ENCODE assay signal across 8 mouse cellular contexts in genomic region chr7:44553196-44553764, GRCm38 (mm10). TPM values are rescaled to one million over a fixed set of nuclear protein-coding genes. Genes with fewer than 3 reads are reported as not detected.
A peak's percentile ranks its signal among the peaks of the same experiment; 100 is the strongest.
DNase-seq lines count a peak whose midpoint lies in the region; ATAC-seq lines count a peak whose summit lies in the region.

No protein-coding gene starts in this region.

- 1% methylated on average over 32 of the region's 32 CpGs for WGBS in kidney, embryonic 14.5 days
- WGBS in liver, embryonic 16.5 days (ENCODE audit: insufficient replicate concordance), result 2% methylated on average over 32 of the region's 32 CpGs
- WGBS in neural tube, embryonic 11.5 days, result under 1% methylated on average over 32 of the region's 32 CpGs

- H3K36me3 ChIP-seq in kidney, embryonic 14.5 days (ENCODE audit: control insufficient read depth, insufficient read depth, low read length), result peaks cover 27% of the 10 kb centered on the region
- peaks cover 32% of the 10 kb centered on the region for H3K36me3 ChIP-seq in liver, embryonic 16.5 days (ENCODE audit: control insufficient read depth, insufficient read depth)
- peaks cover 9% of the 10 kb centered on the region; the same call in 1 of the 2 replicates for H3K36me3 ChIP-seq in neural tube, embryonic 11.5 days (ENCODE audit: control insufficient read depth, insufficient read depth, low read length)

- peak overlapping the region; percentile 63 for H3K4me2 ChIP-seq in kidney, embryonic 14.5 days (replicated peaks; ENCODE audit: low read depth, low read length)
- peak overlapping the region; percentile 66 for H3K4me2 ChIP-seq in liver, embryonic 16.5 days (ENCODE audit: low read depth, low read length)
- H3K4me2 ChIP-seq in neural tube, embryonic 11.5 days (ENCODE audit: low read depth), result peak overlapping the region; percentile 57

- no peaks in the 10 kb centered on the region for H3K4me1 ChIP-seq in kidney, embryonic 14.5 days (ENCODE audit: control insufficient read depth, insufficient read depth, low read length)
- H3K4me1 ChIP-seq in liver, embryonic 16.5 days (ENCODE audit: control insufficient read depth, low read depth, low read length), result peaks cover 13% of the 10 kb centered on the region
- peaks cover 3% of the 10 kb centered on the region; the same call in 1 of the 2 replicates for H3K4me1 ChIP-seq in neural tube, embryonic 11.5 days (ENCODE audit: control insufficient read depth, insufficient read depth, low read length)

- ATAC-seq in kidney, embryonic 14.5 days (ENCODE audit: low FRiP score, low TSS enrichment), result peak; percentile 79
- ATAC-seq in liver, embryonic 16.5 days (ENCODE audit: low read depth), result peak; percentile 50
- peak; percentile 81 for ATAC-seq in neural tube, embryonic 11.5 days (ENCODE audit: insufficient read depth, low FRiP score, low TSS enrichment)

- peak; percentile 84 for DNase-seq in 3134 (ENCODE audit: extremely low read depth, insufficient read length, low spot score)
- DNase-seq in ZHBTc4 (ENCODE audit: low read depth, low spot score), result peak; percentile 99
- DNase-seq in embryo, embryonic 9.5 days (ENCODE audit: extremely low spot score), result peak; percentile 94
- DNase-seq in heart, adult 8-10 months (ENCODE audit: low spot score), result peak; percentile 42
- DNase-seq in neural tube, embryonic 11.5 days (ENCODE audit: low spot score), result peak; percentile 93
- DNase-seq in telencephalon, adult 2 months (ENCODE audit: low read depth, low spot score), result peak; percentile 42

- peak overlapping the region; percentile 96 for H3K27ac ChIP-seq in kidney, embryonic 14.5 days (ENCODE audit: low read depth, low read length)
- H3K27ac ChIP-seq in liver, embryonic 16.5 days (ENCODE audit: low read length), result peak overlapping the region; percentile 96
- peak overlapping the region; percentile 84 for H3K27ac ChIP-seq in neural tube, embryonic 11.5 days (ENCODE audit: low read depth, low read length)

- H3K4me3 ChIP-seq in kidney, embryonic 14.5 days (ENCODE audit: low read length), result peak overlapping the region; percentile 63
- H3K4me3 ChIP-seq in liver, embryonic 16.5 days (ENCODE audit: low read depth, low read length), result peak overlapping the region; percentile 80
- peak overlapping the region; percentile 81 for H3K4me3 ChIP-seq in neural tube, embryonic 11.5 days (ENCODE audit: low read depth, low read length)

- peak overlapping the region; percentile 64; the same call in 1 of the 2 replicates for H3K9ac ChIP-seq in kidney, embryonic 14.5 days (ENCODE audit: low read depth, low read length)
- peak overlapping the region; percentile 74 for H3K9ac ChIP-seq in liver, embryonic 16.5 days (ENCODE audit: low read depth, low read length)
- peak overlapping the region; percentile 61 for H3K9ac ChIP-seq in neural tube, embryonic 11.5 days (ENCODE audit: low read length)

- no peaks in the 10 kb centered on the region for H3K9me3 ChIP-seq in kidney, embryonic 14.5 days (ENCODE audit: control insufficient read depth, low read length)
- H3K9me3 ChIP-seq in liver, embryonic 16.5 days (replicated peaks; ENCODE audit: control insufficient read depth, low read length), result no peaks in the 10 kb centered on the region
- no peaks in the 10 kb centered on the region for H3K9me3 ChIP-seq in neural tube, embryonic 11.5 days (ENCODE audit: control insufficient read depth, low read length)

- H3K27me3 ChIP-seq in kidney, embryonic 14.5 days (ENCODE audit: control insufficient read depth, insufficient read depth, low read length), result no peaks in the 10 kb centered on the region
- H3K27me3 ChIP-seq in liver, embryonic 16.5 days (ENCODE audit: control insufficient read depth, insufficient read depth, low read depth, low read length), result no peaks in the 10 kb centered on the region
- H3K27me3 ChIP-seq in neural tube, embryonic 11.5 days (ENCODE audit: control insufficient read depth, insufficient read depth, low read length), result no peaks in the 10 kb centered on the region

RNA-seq across cellular contexts. Expression of gene Nr1h2, which starts 0.5 kb away (rescaled TPM):
- total RNA-seq in heart, adult 8-10 months (2022), result 10 to 100 TPM; 42.6 to 56.6 (median 45.5) TPM
- polyA plus RNA-seq in kidney, embryonic 14.5 days (2014; fragmentation: Nextera tagmentation; extraction: Ambion mirVana), result 69.1 and 69.8 TPM in 2 replicates
- polyA plus RNA-seq in liver, embryonic 16.5 days (2015; fragmentation: Nextera tagmentation; extraction: Ambion mirVana), result 41.0 and 45.9 TPM in 2 replicates
- polyA plus RNA-seq in neural tube, embryonic 11.5 days (2014; fragmentation: Nextera tagmentation; extraction: Ambion mirVana), result 68.1 and 71.9 TPM in 2 replicates

RNA-seq across cellular contexts. Expression of gene Pold1, which starts 4.6 kb away (rescaled TPM):
- 10 to 100 TPM; 13.4 to 15.9 (median 14.9) TPM for total RNA-seq in heart, adult 8-10 months (2022)
- 51.6 and 69.5 TPM in 2 replicates for polyA plus RNA-seq in kidney, embryonic 14.5 days (2014; fragmentation: Nextera tagmentation; extraction: Ambion mirVana)
- 47.8 and 48.8 TPM in 2 replicates for polyA plus RNA-seq in liver, embryonic 16.5 days (2015; fragmentation: Nextera tagmentation; extraction: Ambion mirVana)
- 62.3 and 64.8 TPM in 2 replicates for polyA plus RNA-seq in neural tube, embryonic 11.5 days (2014; fragmentation: Nextera tagmentation; extraction: Ambion mirVana)

RNA-seq across cellular contexts. Expression of gene Napsa, which starts 18.9 kb away (rescaled TPM):
- 1 to 10 TPM in 1 of 4 experiments, under 1 TPM in 3; 0.28 to 1.9 (median 0.37) TPM for total RNA-seq in heart, adult 8-10 months (2022)
- polyA plus RNA-seq in kidney, embryonic 14.5 days (2014; fragmentation: Nextera tagmentation; extraction: Ambion mirVana), result 5.0 and 7.0 TPM in 2 replicates
- 11.5 and 12.2 TPM in 2 replicates for polyA plus RNA-seq in liver, embryonic 16.5 days (2015; fragmentation: Nextera tagmentation; extraction: Ambion mirVana)
- 0.42 and 0.49 TPM in 2 replicates for polyA plus RNA-seq in neural tube, embryonic 11.5 days (2014; fragmentation: Nextera tagmentation; extraction: Ambion mirVana)

RNA-seq across cellular contexts. Expression of gene Spib, which starts 21.4 kb away (rescaled TPM):
- 1 to 10 TPM in 1 of 4 experiments, under 1 TPM in 3; 0.13 to 1.3 (median 0.27) TPM for total RNA-seq in heart, adult 8-10 months (2022)
- polyA plus RNA-seq in kidney, embryonic 14.5 days (2014; fragmentation: Nextera tagmentation; extraction: Ambion mirVana), result not detected in 2 replicates
- polyA plus RNA-seq in liver, embryonic 16.5 days (2015; fragmentation: Nextera tagmentation; extraction: Ambion mirVana), result 1.5 and 2.0 TPM in 2 replicates
- not detected in 2 replicates for polyA plus RNA-seq in neural tube, embryonic 11.5 days (2014; fragmentation: Nextera tagmentation; extraction: Ambion mirVana)

RNA-seq across cellular contexts. Expression of gene Mybpc2, which starts 28.8 kb away (rescaled TPM):
- 10 to 100 TPM; 14.6 to 21.4 (median 17.7) TPM for total RNA-seq in heart, adult 8-10 months (2022)
- polyA plus RNA-seq in kidney, embryonic 14.5 days (2014; fragmentation: Nextera tagmentation; extraction: Ambion mirVana), result 0.06 and 0.18 TPM in 2 replicates
- 0.15 and 0.31 TPM in 2 replicates for polyA plus RNA-seq in liver, embryonic 16.5 days (2015; fragmentation: Nextera tagmentation; extraction: Ambion mirVana)
- 0.07 TPM in 1 of 2 replicates, not detected in the other for polyA plus RNA-seq in neural tube, embryonic 11.5 days (2014; fragmentation: Nextera tagmentation; extraction: Ambion mirVana)

Comparison
In these comparisons a context has a peak if more than half of its experiments do, and no peak if none do; other contexts are left out.
1. Peak in every context shown above with its lines: DNase-seq, ATAC-seq, H3K4me3 ChIP-seq and H3K27ac ChIP-seq.
2. DNase-seq: peak in every context shown above with its lines; median percentile 99 in ZHBTc4; 94 in embryo, embryonic 9.5 days; 93 in neural tube, embryonic 11.5 days; 84 in 3134; 42 in heart, adult 8-10 months; 42 in telencephalon, adult 2 months.